Mouse (Mus musculus): Measurements from ENCODE around the gene Ppil6.

GRCm38 (mm10) chr10:41535991-41536390 lies 45.8 kb downstream of the Ppil6 start:
- TF ChIP-seq POLR2A (IDR thresholded peaks at IDR 0.05; ENCODE audit: extremely low read depth, insufficient read depth, low read length), result no peak
- TF ChIP-seq CTCF (IDR thresholded peaks at IDR 0.05; ENCODE audit: low read depth, low read length), result no peak

All from liver, adult 2 months (tissue).